Mouse (Mus musculus) heart, embryonic 15.5 days (tissue): ENCODE data around the gene Cys1. TPM values are rescaled to one million over a fixed set of nuclear protein-coding genes. Genes with fewer than 3 reads are reported as not detected.
"Not testable (repeated sequence)": the region's sequence is repeated elsewhere in the genome, so short reads cannot be mapped to it uniquely, and the experiment has no call there.

ENCODE experiments used
- ATAC-seq: fragments of 200-750 bp; cut with Nextera tagmentation; replicated peaks from 2 replicates; pipeline ENCODE4 v1.8.0; 2017; ENCODE audit warnings: low read depth, moderate TSS enrichment; ENCODE audit not compliant: insufficient number of reproducible peaks, insufficient read depth, low FRiP score
- H3K27ac ChIP-seq: fragments of 300-500 bp; sonication (generic); 2 replicates; pipeline ENCODE4 v1.5.1; 2015; ENCODE audit warnings: mild to moderate bottlenecking, inconsistent platforms
- H3K27me3 ChIP-seq: fragments of 300-500 bp; sonication (generic); 2 replicates; pipeline ENCODE4 v1.6.1; 2015; ENCODE audit warnings: inconsistent platforms
- H3K36me3 ChIP-seq: fragments of 300-500 bp; sonication (generic); 2 replicates; pipeline ENCODE4 v1.6.1; 2015; ENCODE audit warnings: mild to moderate bottlenecking, inconsistent platforms
- H3K4me1 ChIP-seq: fragments of 300-500 bp; sonication (generic); replicated peaks from 2 replicates; pipeline ENCODE4 v1.6.1; 2015; ENCODE audit warnings: inconsistent platforms
- H3K4me2 ChIP-seq: fragments of 300-500 bp; sonication (generic); 2 replicates; pipeline ENCODE4 v1.6.1; 2015; ENCODE audit warnings: inconsistent platforms, mild to moderate bottlenecking, moderate library complexity
- H3K4me3 ChIP-seq: fragments of 300-500 bp; sonication (generic); 2 replicates; pipeline ENCODE4 v1.5.1; 2015; ENCODE audit warnings: mild to moderate bottlenecking, inconsistent platforms
- H3K9ac ChIP-seq: fragments of 300-500 bp; sonication (generic); 2 replicates; pipeline ENCODE4 v1.6.1; 2015; ENCODE audit warnings: mild to moderate bottlenecking, inconsistent platforms
- H3K9me3 ChIP-seq: fragments of 300-500 bp; sonication (generic); replicated peaks from 2 replicates; pipeline ENCODE4 v1.6.1; 2016; ENCODE audit warnings: inconsistent platforms
- WGBS: fragments of 180-500 bp; shearing (Covaris S2); methylation state at CpG from one replicate; pipeline ENCODE4 v1.1.7; 2015; ENCODE audit warnings: mixed read lengths; 5-methylcytosine and 5-hydroxymethylcytosine counted together
- polyA plus RNA-seq: library from polyadenylated mRNA; unstranded; fragments of >200 nt; fragmentation: Nextera tagmentation; extraction: Ambion mirVana; gene quantifications from 2 replicates; pipeline ENCODE4 v1.2.1, GENCODE M21; 2015

Gene Cys1
- polyA plus RNA-seq, 1 experiment from 2014 or later: 1.4 TPM

GRCm38 (mm10) chr12:24638787-24639186 lies 42.8 kb downstream of the Cys1 start:
- not testable (repeated sequence) for H3K9ac ChIP-seq, H3K4me3 ChIP-seq, ATAC-seq, H3K27me3 ChIP-seq, H3K4me2 ChIP-seq, H3K36me3 ChIP-seq, H3K27ac ChIP-seq, H3K9me3 ChIP-seq
- peaks cover 22% of the 10 kb centered on the region for H3K4me1 ChIP-seq
- WGBS: 92% methylated on average over 10 of the region's 10 CpGs

- H3K9me3 ChIP-seq: no peaks in the 10 kb centered on the region
- 98% methylated on average over 3 of the region's 3 CpGs for WGBS
- H3K4me1 ChIP-seq: peaks cover 17% of the 10 kb centered on the region
- no peaks in the 10 kb centered on the region for H3K27me3 ChIP-seq
- H3K27ac ChIP-seq: peak overlapping the region; percentile 71; the same call in 1 of the 2 replicates
- no peak overlapping the region for H3K4me2 ChIP-seq
- H3K9ac ChIP-seq: no peak overlapping the region
- ATAC-seq: no peak
- no peak overlapping the region for H3K4me3 ChIP-seq
- no peaks in the 10 kb centered on the region for H3K36me3 ChIP-seq
Observed at GRCm38 (mm10) chr12:24634648-24635047, 47.0 kb downstream of the Cys1 start.

DNA sequence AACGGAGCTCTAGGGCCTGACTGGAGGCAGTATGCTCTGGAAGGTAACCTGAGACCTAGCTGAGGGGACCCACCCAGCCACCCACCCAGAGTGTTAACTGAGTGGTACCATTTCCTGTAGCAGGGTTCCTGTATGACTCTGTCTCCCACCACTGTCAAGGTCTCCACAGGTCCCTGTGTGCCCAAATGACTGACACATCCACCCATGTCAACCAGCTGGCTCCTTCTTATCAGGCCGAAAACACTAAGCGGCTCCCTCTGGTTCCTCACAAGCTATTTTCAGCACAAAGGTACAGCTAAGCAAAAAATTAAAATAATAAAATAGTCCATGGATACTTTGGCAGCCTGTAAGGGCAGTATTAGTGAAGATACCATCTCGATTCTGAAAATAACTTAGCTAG lies 47.4 kb downstream of the Cys1 start:
- WGBS: 32% methylated on average over 4 of the region's 4 CpGs
- peak overlapping the region; percentile 71 for H3K27ac ChIP-seq
- ATAC-seq: 0 out of 2 replicates have a peak, but pooled peaks have one; percentile 6

DNA sequence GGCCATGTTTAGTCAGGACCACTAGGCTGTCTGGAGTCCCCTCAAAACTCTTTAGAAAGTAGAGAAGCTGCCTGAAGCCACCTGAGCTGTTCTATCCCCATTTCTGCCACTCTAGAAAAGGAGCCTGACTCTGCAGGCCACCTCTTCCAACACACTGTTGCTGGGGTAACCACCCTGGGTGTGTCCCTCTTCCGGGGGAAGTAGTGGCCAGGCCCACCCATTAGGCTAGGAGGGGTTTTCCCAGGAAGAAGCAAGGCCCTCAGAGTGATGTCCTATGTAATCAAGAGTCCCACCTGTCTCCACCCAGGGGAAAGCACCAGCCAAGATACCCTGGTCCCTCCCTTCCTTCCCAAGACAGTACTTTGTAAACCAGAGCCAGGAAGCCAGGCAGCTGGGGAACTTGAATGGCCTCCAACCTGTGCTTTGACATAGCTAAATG lies 47.8 kb downstream of the Cys1 start:
- no peaks in the 10 kb centered on the region for H3K27me3 ChIP-seq
- no peak overlapping the region for H3K9ac ChIP-seq
- H3K4me2 ChIP-seq: no peak overlapping the region
- H3K4me1 ChIP-seq: peaks cover 17% of the 10 kb centered on the region
- no peaks in the 10 kb centered on the region for H3K9me3 ChIP-seq
- peak overlapping the region; percentile 71 for H3K27ac ChIP-seq
- H3K36me3 ChIP-seq: no peaks in the 10 kb centered on the region
- 57% methylated on average over 1 of the region's 1 CpGs for WGBS
- 0 out of 2 replicates have a peak, but pooled peaks have one; percentile 25 for ATAC-seq
- H3K4me3 ChIP-seq: no peak overlapping the region

More for the DNA sequence above, 47.4 kb downstream of the Cys1 start:
- Histone ChIP-seq H3K4me1 (peaks cover 17% of the 10 kb centered on the region), H3K4me2 (no peak overlapping the region), H3K9ac (no peak overlapping the region), H3K36me3 (no peaks in the 10 kb centered on the region), H3K4me3 (no peak overlapping the region), H3K9me3 (no peaks in the 10 kb centered on the region), H3K27me3 (no peaks in the 10 kb centered on the region)

GRCm38 (mm10) chr12:24632404-24632803 lies 49.2 kb downstream of the Cys1 start:
- no peaks in the 10 kb centered on the region for H3K27me3 ChIP-seq
- no peak overlapping the region for H3K4me2 ChIP-seq
- H3K9ac ChIP-seq: no peak overlapping the region
- H3K4me1 ChIP-seq: peaks cover 18% of the 10 kb centered on the region
- H3K4me3 ChIP-seq: no peak overlapping the region
- H3K9me3 ChIP-seq: no peaks in the 10 kb centered on the region
- no peaks in the 10 kb centered on the region for H3K36me3 ChIP-seq
- 65% methylated on average over 4 of the region's 4 CpGs for WGBS
- H3K27ac ChIP-seq: no peak overlapping the region
- ATAC-seq: no peak

DNA sequence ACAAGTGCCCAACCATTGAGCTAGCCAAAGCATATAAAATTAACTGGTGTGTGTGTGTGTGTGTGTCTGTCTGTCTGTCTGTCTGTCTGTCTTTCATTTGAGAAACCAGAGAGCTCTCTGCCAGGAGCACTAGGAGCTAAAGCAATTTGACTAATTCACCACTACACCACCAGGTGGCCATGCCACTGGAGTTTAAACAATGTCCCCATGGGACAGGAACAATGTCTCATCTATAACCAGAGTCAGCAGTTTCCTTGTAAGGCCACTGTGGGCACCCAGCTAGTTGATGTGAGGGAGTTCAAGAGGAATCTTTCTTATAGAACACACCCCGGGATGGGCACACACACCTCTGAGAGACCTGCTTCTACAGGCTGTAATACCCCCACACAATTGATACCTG lies 51.4 kb downstream of the Cys1 start:
- no peak for ATAC-seq
- WGBS: 69% methylated on average over 1 of the region's 1 CpGs
- no peaks in the 10 kb centered on the region for H3K36me3 ChIP-seq
- H3K27me3 ChIP-seq: no peaks in the 10 kb centered on the region
- H3K27ac ChIP-seq: no peak overlapping the region
- no peak overlapping the region for H3K9ac ChIP-seq
- H3K9me3 ChIP-seq: no peaks in the 10 kb centered on the region
- H3K4me1 ChIP-seq: peaks cover 24% of the 10 kb centered on the region
- H3K4me3 ChIP-seq: no peak overlapping the region
- no peak overlapping the region for H3K4me2 ChIP-seq

- Histone ChIP-seq H3K4me1 (peaks cover 21% of the 10 kb centered on the region), H3K9ac (no peak overlapping the region), H3K9me3 (no peaks in the 10 kb centered on the region), H3K27ac (no peak overlapping the region), H3K4me3 (no peak overlapping the region), H3K36me3 (no peaks in the 10 kb centered on the region), H3K27me3 (no peaks in the 10 kb centered on the region), H3K4me2 (no peak overlapping the region)
- no peak; the same call in 1 of the 2 replicates for ATAC-seq
- 30% methylated on average over 3 of the region's 3 CpGs for WGBS
Observed at GRCm38 (mm10) chr12:24627215-24627614, 54.4 kb downstream of the Cys1 start.

GRCm38 (mm10) chr12:24626401-24626800 lies 55.2 kb downstream of the Cys1 start:
- WGBS: 81% methylated on average over 5 of the region's 5 CpGs
- ATAC-seq: no peak

DNA sequence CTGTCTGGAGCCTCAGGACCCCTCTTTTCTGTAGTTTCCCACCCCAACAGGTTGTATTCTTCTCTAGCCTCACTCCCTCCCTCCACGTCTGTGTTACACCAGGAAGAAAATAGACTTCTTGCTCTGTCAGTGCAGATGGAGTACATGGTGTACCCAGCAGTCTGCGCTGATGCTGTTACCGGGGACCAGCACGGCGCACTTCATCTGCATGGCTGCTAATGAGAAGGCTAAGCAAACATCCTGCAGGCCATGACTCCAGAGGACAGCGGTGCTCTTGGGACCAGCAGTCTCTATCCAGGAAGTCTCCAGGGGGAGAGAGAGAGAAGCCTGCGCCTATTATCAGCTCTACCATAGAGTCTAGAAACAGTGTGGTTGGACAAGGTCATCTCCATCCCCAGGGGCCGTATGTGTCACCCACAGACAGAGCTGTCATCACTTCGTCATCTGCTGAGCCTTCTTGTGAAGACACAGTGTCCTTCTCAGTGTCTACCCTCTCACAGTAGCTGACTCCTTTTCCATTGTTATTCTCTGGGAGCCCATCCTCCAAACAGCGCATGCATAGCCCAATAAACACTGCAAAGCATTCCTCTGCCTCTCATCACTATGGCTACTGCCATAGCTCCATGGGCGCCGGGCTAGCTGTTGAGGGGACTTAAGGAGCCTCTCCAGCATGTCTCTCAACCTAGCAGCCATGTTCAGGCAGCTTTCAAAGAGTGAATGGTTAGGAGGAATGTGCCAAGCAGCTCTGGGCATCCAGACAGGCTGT lies 57.9 kb downstream of the Cys1 start:
- no peak for ATAC-seq
- Histone ChIP-seq H3K9me3 (no peaks in the 10 kb centered on the region), H3K4me3 (no peak overlapping the region), H3K27ac (no peak overlapping the region), H3K27me3 (no peaks in the 10 kb centered on the region), H3K4me1 (peaks cover 21% of the 10 kb centered on the region), H3K9ac (no peak overlapping the region), H3K36me3 (no peaks in the 10 kb centered on the region), H3K4me2 (no peak overlapping the region)
- 58% methylated on average over 12 of the region's 12 CpGs for WGBS

More at GRCm38 (mm10) chr12:24626401-24626800, 55.2 kb downstream of the Cys1 start:
- Histone ChIP-seq H3K27me3 (no peaks in the 10 kb centered on the region), H3K4me2 (no peak overlapping the region), H3K4me3 (no peak overlapping the region), H3K9me3 (no peaks in the 10 kb centered on the region), H3K9ac (no peak overlapping the region), H3K4me1 (peaks cover 21% of the 10 kb centered on the region), H3K36me3 (no peaks in the 10 kb centered on the region), H3K27ac (no peak overlapping the region)

DNA sequence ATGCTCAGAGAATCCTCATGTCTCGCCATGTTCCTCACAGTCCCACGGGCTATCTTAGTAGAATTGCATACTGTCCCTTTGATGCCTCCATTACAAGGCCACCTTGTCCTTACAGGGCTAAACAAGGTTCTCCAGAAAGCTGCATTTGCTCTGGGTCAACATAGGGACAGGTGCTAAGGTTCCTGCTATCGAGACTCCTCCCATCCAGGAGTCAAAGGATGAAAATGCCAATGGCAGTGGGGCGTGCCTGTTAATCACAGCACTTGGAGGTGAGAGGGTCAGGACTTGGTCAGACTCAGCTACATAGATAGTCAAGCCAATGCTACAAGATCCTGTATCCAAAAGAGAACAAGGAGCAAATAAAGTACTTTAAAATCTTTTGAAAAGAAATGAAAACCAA lies 62.2 kb downstream of the Cys1 start:
- H3K4me1 ChIP-seq: peaks cover 11% of the 10 kb centered on the region
- WGBS: 74% methylated on average over 4 of the region's 4 CpGs
- no peaks in the 10 kb centered on the region for H3K36me3 ChIP-seq
- no peak overlapping the region for H3K9ac ChIP-seq
- no peak overlapping the region for H3K4me3 ChIP-seq
- no peaks in the 10 kb centered on the region for H3K27me3 ChIP-seq
- ATAC-seq: no peak
- no peak overlapping the region for H3K27ac ChIP-seq
- H3K4me2 ChIP-seq: no peak overlapping the region
- H3K9me3 ChIP-seq: no peaks in the 10 kb centered on the region
